17 mouse cellular contexts compared by ENCODE assay signal in genomic region chr13:73418297-73418696, GRCm38 (mm10). TPM values are rescaled to one million over a fixed set of nuclear protein-coding genes. Genes with fewer than 3 reads are reported as not detected.
A peak's percentile ranks its signal among the peaks of the same experiment; 100 is the strongest.
DNase-seq lines count a peak whose midpoint lies in the region; ATAC-seq and TF ChIP-seq lines count a peak whose summit lies in the region.
"Had no signal": no experiment of that assay in that cellular context is flagged by ENCODE, and none has a peak within 500 bp of the region (broad histone marks: within the 10 kb centered on the region; RNA-seq: fewer than 3 reads in every experiment).

No protein-coding gene starts in this region.

- 0 out of 2 replicates have a peak, but pooled peaks cover 2% of the 10 kb centered on the region for H3K27me3 ChIP-seq in heart, postnatal 0 days (ENCODE audit: control insufficient read depth, insufficient read depth, low read length)
- no peaks in the 10 kb centered on the region for H3K27me3 ChIP-seq in neural tube, embryonic 12.5 days (replicated peaks)
- H3K27me3 ChIP-seq: heart, embryonic 15.5 days had no signal

- no peak for TF ChIP-seq CTCF in heart, postnatal 0 days (IDR thresholded peaks at IDR 0.05; ENCODE audit: low read depth)

- H3K36me3 ChIP-seq in heart, postnatal 0 days (replicated peaks; ENCODE audit: control insufficient read depth, insufficient read depth, low read length) = no peaks in the 10 kb centered on the region
- no peaks in the 10 kb centered on the region for H3K36me3 ChIP-seq in neural tube, embryonic 12.5 days
- H3K36me3 ChIP-seq: heart, embryonic 15.5 days; limb, embryonic 12.5 days; liver, embryonic 15.5 days had no signal

- H3K4me1 ChIP-seq in heart, postnatal 0 days (ENCODE audit: control insufficient read depth, insufficient read depth) = no peaks in the 10 kb centered on the region
- H3K4me1 ChIP-seq in neural tube, embryonic 12.5 days = peaks cover 11% of the 10 kb centered on the region
- H3K4me1 ChIP-seq: heart, embryonic 15.5 days; limb, embryonic 12.5 days had no signal

- no peak overlapping the region for H3K4me3 ChIP-seq in heart, postnatal 0 days (ENCODE audit: low read depth, low read length)
- no peak overlapping the region for H3K4me3 ChIP-seq in neural tube, embryonic 12.5 days
- H3K4me3 ChIP-seq: heart, embryonic 15.5 days; left cerebral cortex, adult 2 months; limb, embryonic 12.5 days; liver, embryonic 15.5 days; myocyte had no signal

- no peak for DNase-seq in cerebellum, postnatal 4 days (ENCODE audit: low spot score in 2 of 2)
- DNase-seq in heart, postnatal 0 days (ENCODE audit: low spot score) = no peak
- no peak for DNase-seq in heart, adult 8-10 months (ENCODE audit: low spot score)
- DNase-seq in neural tube, embryonic 10.5 days (ENCODE audit: extremely low spot score, low spot score) = no peak
- DNase-seq in ovary, adult 18-20 months (ENCODE audit: low spot score) = no peak
- DNase-seq: kidney, adult 18-20 months; right cerebral cortex, postnatal 14 days had no signal

- H3K27ac ChIP-seq in heart, postnatal 0 days (ENCODE audit: low read depth) = no peak overlapping the region
- no peak overlapping the region for H3K27ac ChIP-seq in neural tube, embryonic 12.5 days
- H3K27ac ChIP-seq: heart, embryonic 15.5 days; left cerebral cortex, adult 2 months; limb, embryonic 12.5 days; liver, embryonic 15.5 days had no signal

- WGBS in heart, postnatal 0 days = 71% methylated on average over 12 of the region's 12 CpGs
- 42% methylated on average over 12 of the region's 12 CpGs for WGBS in neural tube, embryonic 12.5 days

- H3K9ac ChIP-seq in heart, postnatal 0 days (replicated peaks; ENCODE audit: low read depth, low read length) = no peak overlapping the region
- H3K9ac ChIP-seq in neural tube, embryonic 12.5 days = no peak overlapping the region
- H3K9ac ChIP-seq: heart, embryonic 15.5 days; limb, embryonic 12.5 days; liver, embryonic 15.5 days had no signal

- H3K4me2 ChIP-seq in heart, postnatal 0 days (ENCODE audit: low read depth, low read length) = 0 out of 2 replicates have a peak overlapping the region, but pooled peaks have one; percentile 18
- peak overlapping the region; percentile 16; the same call in 1 of the 2 replicates for H3K4me2 ChIP-seq in neural tube, embryonic 12.5 days (replicated peaks)
- H3K4me2 ChIP-seq: heart, embryonic 15.5 days; limb, embryonic 12.5 days; liver, embryonic 15.5 days had no signal

- H3K9me3 ChIP-seq in heart, postnatal 0 days (replicated peaks; ENCODE audit: control insufficient read depth, low read length) = no peaks in the 10 kb centered on the region
- no peaks in the 10 kb centered on the region for H3K9me3 ChIP-seq in neural tube, embryonic 12.5 days
- H3K9me3 ChIP-seq: heart, embryonic 15.5 days; limb, embryonic 12.5 days; liver, embryonic 15.5 days had no signal

- no peak for TF ChIP-seq EP300 in heart, postnatal 0 days (IDR thresholded peaks at IDR 0.05; ENCODE audit: low read depth)

- peak; percentile 67; the same call in 1 of the 2 replicates for ATAC-seq in cerebellum, adult (ENCODE audit: insufficient number of reproducible peaks, low FRiP score, low TSS enrichment)
- ATAC-seq in heart, postnatal 0 days (ENCODE audit: insufficient read depth, low read depth) = no peak
- no peak for ATAC-seq in neural tube, embryonic 12.5 days (ENCODE audit: low FRiP score, low read depth)
- no peak for ATAC-seq in frontal cortex, adult (ENCODE audit: low TSS enrichment)
- ATAC-seq: CD4-positive, CD25-positive, alpha-beta regulatory T cell, adult 4 months; forebrain, embryonic 16.5 days had no signal

RNA-seq across cellular contexts. Expression of gene Lpcat1, which starts 48.7 kb away (rescaled TPM):
- 22.2 and 36.3 TPM in 2 replicates for total RNA-seq in heart, postnatal 0 days (2014; rRNA removed; ENCODE audit: low replicate concordance)
- 7.7 and 7.8 TPM in 2 replicates for polyA plus RNA-seq in heart, postnatal 0 days (2015; fragmentation: Nextera tagmentation; extraction: Ambion mirVana)
- total RNA-seq in heart, adult 8-10 months (2022) = 1 to 10 TPM; 6.8 to 9.6 (median 7.5) TPM
- 59.0 and 60.4 TPM in 2 replicates for polyA plus RNA-seq in neural tube, embryonic 12.5 days (2016; fragmentation: Nextera tagmentation; extraction: Ambion mirVana)
